Mouse (Mus musculus) hindbrain, embryonic 16.5 days (tissue): Measurements from ENCODE around the gene Cldn13. TPM values are rescaled to one million over a fixed set of nuclear protein-coding genes. Genes with fewer than 3 reads are reported as not detected.
A peak's percentile ranks its signal among the peaks of the same experiment; 100 is the strongest.

Experiments
- ATAC-seq: fragments of 200-750 bp; cut with Nextera tagmentation; 2 replicates; pipeline ENCODE4 v1.8.0; 2017; ENCODE audit warnings: moderate TSS enrichment, moderate library complexity
- H3K27ac ChIP-seq: fragments of 300-500 bp; sonication (generic); 2 replicates; pipeline ENCODE4 v1.5.1; 2014; ENCODE audit warnings: low read depth, mild to moderate bottlenecking, control low read depth, low read length, moderate library complexity
- H3K27me3 ChIP-seq: fragments of 300-500 bp; sonication (generic); replicated peaks from 2 replicates; pipeline ENCODE4 v1.6.1; 2014; ENCODE audit warnings: low read length; ENCODE audit not compliant: control insufficient read depth, insufficient read depth
- H3K36me3 ChIP-seq: fragments of 300-500 bp; sonication (generic); 2 replicates; pipeline ENCODE4 v1.6.1; 2014; ENCODE audit warnings: mild to moderate bottlenecking, low read length, moderate library complexity, mixed read lengths; ENCODE audit not compliant: control insufficient read depth, insufficient read depth
- H3K4me1 ChIP-seq: fragments of 300-500 bp; sonication (generic); 2 replicates; pipeline ENCODE4 v1.6.1; 2014; ENCODE audit warnings: low read depth, low read length; ENCODE audit not compliant: control insufficient read depth, insufficient read depth
- H3K4me2 ChIP-seq: fragments of 300-500 bp; sonication (generic); 2 replicates; pipeline ENCODE4 v1.6.1; 2014; ENCODE audit warnings: mild to moderate bottlenecking, low read length, control low read depth, moderate library complexity
- H3K4me3 ChIP-seq: fragments of 300-500 bp; sonication (generic); 2 replicates; pipeline ENCODE4 v1.5.1; 2014; ENCODE audit warnings: mild to moderate bottlenecking, low read length, control low read depth, moderate library complexity
- H3K9ac ChIP-seq: fragments of 300-500 bp; sonication (generic); 2 replicates; pipeline ENCODE4 v1.6.1; 2014; ENCODE audit warnings: low read depth, mild to moderate bottlenecking, control low read depth, low read length, moderate library complexity
- H3K9me3 ChIP-seq: fragments of 300-500 bp; sonication (generic); 2 replicates; pipeline ENCODE4 v1.6.1; 2014; ENCODE audit warnings: mild to moderate bottlenecking, low read length, moderate library complexity; ENCODE audit not compliant: control insufficient read depth
- WGBS: fragments of 180-500 bp; shearing (Covaris S2); extraction: QIAGEN DNeasy Blood & Tissue Kit; methylation state at CpG from one replicate; pipeline ENCODE4 v1.1.7; 2014; 5-methylcytosine and 5-hydroxymethylcytosine counted together
- polyA plus RNA-seq: library from polyadenylated mRNA; unstranded; fragments of >200 nt; fragmentation: Nextera tagmentation; extraction: Ambion mirVana; gene quantifications from 2 replicates; pipeline ENCODE4 v1.2.1, GENCODE M21; 2015

Gene Cldn13
- polyA plus RNA-seq, 1 experiment from 2014 or later: not detected

DNA sequence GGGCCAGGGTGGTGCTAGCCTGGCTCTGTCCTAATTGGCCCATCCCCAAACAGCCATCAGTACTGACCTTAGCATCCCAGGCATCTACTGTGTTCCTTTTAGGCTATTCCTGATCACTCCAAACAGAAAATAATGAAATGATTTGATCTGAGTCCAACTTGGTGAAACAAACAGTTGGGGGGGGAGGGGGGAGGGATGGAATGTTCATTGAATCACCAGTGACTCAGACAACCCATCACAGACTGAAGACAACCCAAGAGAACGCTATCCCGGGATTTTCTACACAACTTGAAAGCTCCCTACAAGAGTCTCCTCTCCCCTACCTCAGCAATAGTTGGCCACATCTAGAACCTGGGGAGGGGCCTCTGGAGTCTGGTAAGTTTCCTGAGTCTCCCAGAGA lies 3.4 kb downstream of the Cldn13 start:
- Histone ChIP-seq H3K27me3 (no peaks in the 10 kb centered on the region), H3K4me1 (no peaks in the 10 kb centered on the region), H3K9me3 (no peaks in the 10 kb centered on the region), H3K4me2 (no peak overlapping the region), H3K27ac (no peak overlapping the region), H3K36me3 (no peaks in the 10 kb centered on the region), H3K4me3 (no peak overlapping the region), H3K9ac (no peak overlapping the region)
- ATAC-seq: no peak
- 85% methylated on average over 2 of the region's 2 CpGs for WGBS

DNA sequence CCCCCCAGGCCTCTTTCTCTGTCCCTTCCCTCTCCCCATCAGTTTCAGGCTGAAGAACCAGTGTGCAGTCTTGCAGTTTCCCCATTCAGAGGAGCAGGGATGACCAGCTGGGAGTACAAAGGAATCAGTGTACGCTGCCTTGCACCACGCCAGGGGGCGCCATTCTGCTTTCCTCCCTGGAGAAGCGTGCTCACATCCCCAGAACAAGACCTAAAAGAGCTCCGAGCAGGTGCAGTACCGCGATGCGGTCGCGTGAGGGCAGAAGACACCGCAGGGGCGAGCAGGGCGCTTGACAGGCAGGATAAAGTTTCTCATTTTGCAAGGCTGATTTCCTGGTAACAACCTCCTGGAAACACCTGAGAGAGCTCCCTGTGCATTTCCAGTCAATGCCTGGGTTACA lies 8.2 kb downstream of the Cldn13 start:
- H3K27ac ChIP-seq: no peak overlapping the region
- no peak overlapping the region for H3K4me2 ChIP-seq
- WGBS: 0% methylated on average over 13 of the region's 13 CpGs
- no peaks in the 10 kb centered on the region for H3K36me3 ChIP-seq
- H3K4me1 ChIP-seq: no peaks in the 10 kb centered on the region
- peak; percentile 63 for ATAC-seq
- H3K4me3 ChIP-seq: no peak overlapping the region
- H3K9me3 ChIP-seq: no peaks in the 10 kb centered on the region
- H3K27me3 ChIP-seq: no peaks in the 10 kb centered on the region
- no peak overlapping the region for H3K9ac ChIP-seq

- Histone ChIP-seq H3K27me3 (no peaks in the 10 kb centered on the region), H3K4me2 (no peak within 1 kb of the TSS), H3K4me3 (no peak within 1 kb of the TSS), H3K9me3 (no peaks in the 10 kb centered on the region), H3K9ac (no peak within 1 kb of the TSS), H3K27ac (no peak within 1 kb of the TSS), H3K4me1 (no peaks in the 10 kb centered on the region), H3K36me3 (no peaks in the 10 kb centered on the region)
- WGBS: 70% methylated on average over 6 of the region's 6 CpGs
- ATAC-seq: no peak
Measured at GRCm38 (mm10) chr5:134906633-134907032, 8.7 kb downstream of the Cldn13 start, which contains the start of gene Tmem270. Gene Tmem270, minus strand, starts transcription at chr5:134906733.

- H3K9ac ChIP-seq: no peak overlapping the region
- no peak overlapping the region for H3K27ac ChIP-seq
- 78% methylated on average over 8 of the region's 8 CpGs for WGBS
- H3K27me3 ChIP-seq: no peaks in the 10 kb centered on the region
- H3K36me3 ChIP-seq: no peaks in the 10 kb centered on the region
- H3K4me2 ChIP-seq: no peak overlapping the region
- ATAC-seq: no peak
- no peak overlapping the region for H3K4me3 ChIP-seq
- H3K4me1 ChIP-seq: no peaks in the 10 kb centered on the region; the same call in 1 of the 2 replicates
- H3K9me3 ChIP-seq: no peaks in the 10 kb centered on the region
Measured at GRCm38 (mm10) chr5:134901644-134902027, 13.7 kb downstream of the Cldn13 start.

DNA sequence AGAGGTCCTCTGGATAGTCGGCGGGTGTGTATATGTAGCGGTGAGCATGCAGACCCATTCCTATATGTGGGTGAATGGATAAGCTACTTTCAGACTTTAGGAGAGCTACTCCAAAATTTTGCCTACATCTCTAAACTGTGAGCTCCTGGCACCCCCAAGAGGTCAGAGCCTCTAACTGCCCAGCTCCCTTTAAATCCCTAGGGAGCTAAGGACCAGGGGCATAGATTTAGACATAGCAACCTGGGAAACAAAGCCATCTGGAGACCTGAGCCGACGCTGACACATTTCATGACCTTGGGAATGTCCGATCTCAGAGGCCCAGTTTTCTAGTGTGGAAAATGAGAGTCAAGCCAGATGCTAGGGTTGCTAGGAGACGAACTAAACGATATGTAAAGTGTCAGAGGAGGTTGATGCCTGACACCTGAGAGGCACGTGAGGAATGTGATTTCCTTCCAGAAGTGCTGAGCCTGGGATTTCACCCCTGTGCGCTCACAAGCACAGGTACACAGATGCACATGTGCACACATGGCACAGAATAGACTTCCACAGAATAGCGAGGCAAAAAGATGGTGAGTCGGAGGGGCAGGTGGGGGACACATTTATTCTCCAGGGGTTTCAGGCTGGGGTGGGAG lies 14.2 kb downstream of the Cldn13 start:
- no peak overlapping the region for H3K4me3 ChIP-seq
- H3K4me1 ChIP-seq: no peaks in the 10 kb centered on the region; the same call in 1 of the 2 replicates
- ATAC-seq: peak; percentile 76
- H3K27me3 ChIP-seq: no peaks in the 10 kb centered on the region
- 45% methylated on average over 12 of the region's 12 CpGs for WGBS
- H3K9ac ChIP-seq: no peak overlapping the region
- H3K9me3 ChIP-seq: no peaks in the 10 kb centered on the region
- H3K36me3 ChIP-seq: no peaks in the 10 kb centered on the region
- no peak overlapping the region for H3K4me2 ChIP-seq
- H3K27ac ChIP-seq: no peak overlapping the region

DNA sequence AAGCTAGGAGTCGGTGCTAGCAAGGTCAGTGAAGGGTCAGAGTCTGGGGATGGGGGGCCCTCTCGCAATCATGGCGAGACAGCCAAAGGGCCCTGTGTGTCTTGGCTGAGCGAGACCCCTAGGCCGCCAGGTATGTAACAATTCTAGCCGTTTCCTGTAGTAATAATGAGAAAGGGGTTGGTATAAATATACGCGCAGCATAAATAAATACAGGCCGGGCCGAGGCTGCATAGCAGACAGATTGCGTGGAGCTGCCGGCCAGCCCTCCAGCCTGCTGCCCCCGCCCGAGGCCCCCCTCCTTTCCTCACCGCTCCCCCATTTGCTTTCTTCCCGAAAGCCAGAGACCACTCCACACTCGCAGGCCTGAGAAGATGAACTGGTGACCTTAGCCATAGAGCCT lies 17.7 kb downstream of the Cldn13 start:
- no peak for ATAC-seq
- no peaks in the 10 kb centered on the region; the same call in 1 of the 2 replicates for H3K4me1 ChIP-seq
- H3K4me3 ChIP-seq: no peak overlapping the region
- H3K4me2 ChIP-seq: no peak overlapping the region
- no peaks in the 10 kb centered on the region for H3K9me3 ChIP-seq
- H3K27me3 ChIP-seq: no peaks in the 10 kb centered on the region
- no peaks in the 10 kb centered on the region for H3K36me3 ChIP-seq
- no peak overlapping the region for H3K27ac ChIP-seq
- no peak overlapping the region for H3K9ac ChIP-seq
- 78% methylated on average over 17 of the region's 17 CpGs for WGBS

- Histone ChIP-seq H3K4me2 (no peak overlapping the region), H3K9ac (no peak overlapping the region), H3K27ac (no peak overlapping the region), H3K4me3 (no peak overlapping the region), H3K27me3 (no peaks in the 10 kb centered on the region), H3K36me3 (no peaks in the 10 kb centered on the region), H3K9me3 (no peaks in the 10 kb centered on the region), H3K4me1 (no peaks in the 10 kb centered on the region; the same call in 1 of the 2 replicates)
- ATAC-seq: no peak
- WGBS: 66% methylated on average over 5 of the region's 8 CpGs
Measured at GRCm38 (mm10) chr5:134896965-134897364, 18.4 kb downstream of the Cldn13 start.

DNA sequence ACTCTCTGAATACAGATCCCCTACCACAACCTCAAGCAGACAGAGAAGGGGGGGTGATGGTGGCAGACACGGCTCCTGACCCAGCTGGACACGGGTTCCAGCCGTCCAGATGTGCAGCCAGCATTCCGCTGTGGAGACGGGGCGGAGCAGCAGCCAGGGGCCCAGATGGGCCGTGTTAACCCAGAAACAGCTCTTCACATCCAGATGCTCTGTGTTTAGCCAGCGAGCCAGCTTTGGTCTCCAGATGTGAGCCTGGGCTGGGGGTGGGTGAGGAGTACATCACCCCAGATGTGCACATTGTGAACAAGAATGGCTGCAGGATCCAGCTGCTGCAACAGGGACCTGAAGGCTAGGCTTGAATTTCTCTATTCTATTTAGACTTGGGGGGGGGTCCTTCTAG lies 20.0 kb downstream of the Cldn13 start:
- H3K4me2 ChIP-seq: no peak overlapping the region
- no peak for ATAC-seq
- H3K4me3 ChIP-seq: no peak overlapping the region
- no peak overlapping the region for H3K27ac ChIP-seq
- 72% methylated on average over 8 of the region's 8 CpGs for WGBS
- no peaks in the 10 kb centered on the region for H3K36me3 ChIP-seq
- H3K9ac ChIP-seq: no peak overlapping the region
- H3K27me3 ChIP-seq: no peaks in the 10 kb centered on the region
- no peaks in the 10 kb centered on the region for H3K4me1 ChIP-seq
- H3K9me3 ChIP-seq: no peaks in the 10 kb centered on the region

DNA sequence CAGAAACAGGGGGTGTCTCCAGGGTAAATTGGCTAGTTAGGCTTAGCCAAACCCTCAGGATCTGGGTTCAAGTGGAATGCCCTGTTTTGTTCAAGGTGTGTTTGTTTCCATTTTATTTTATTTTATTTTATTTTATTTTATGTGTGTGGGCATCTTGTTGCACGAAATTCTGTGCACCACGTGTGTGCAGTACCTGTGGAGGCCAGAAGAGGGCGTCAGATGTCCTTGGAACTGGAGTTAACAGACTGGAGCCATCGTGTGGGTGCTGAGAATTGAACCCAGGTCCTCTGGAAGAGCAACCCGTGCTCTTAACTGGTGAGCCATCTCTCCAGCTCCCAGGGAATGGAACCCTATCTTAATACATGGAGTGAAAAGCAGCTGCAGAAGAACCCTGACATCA lies 22.6 kb downstream of the Cldn13 start:
- no peak for ATAC-seq
- 79% methylated on average over 5 of the region's 5 CpGs for WGBS
- Histone ChIP-seq H3K9me3 (no peaks in the 10 kb centered on the region), H3K36me3 (no peaks in the 10 kb centered on the region), H3K4me3 (no peak overlapping the region), H3K4me2 (no peak overlapping the region), H3K27me3 (no peaks in the 10 kb centered on the region), H3K27ac (no peak overlapping the region), H3K4me1 (no peaks in the 10 kb centered on the region), H3K9ac (no peak overlapping the region)
